Mouse (Mus musculus) neural tube, embryonic 13.5 days (tissue): Measurements from ENCODE around the gene Nrp2. TPM values are rescaled to one million over a fixed set of nuclear protein-coding genes. Genes with fewer than 3 reads are reported as not detected.
A peak's percentile ranks its signal among the peaks of the same experiment; 100 is the strongest.

Experiments used
- ATAC-seq: fragments of 200-750 bp; cut with Nextera tagmentation; 2 replicates; pipeline ENCODE4 v1.8.0; 2017; ENCODE audit warnings: low read depth, mild to moderate bottlenecking, moderate TSS enrichment, moderate library complexity
- H3K27ac ChIP-seq: fragments of 300-500 bp; sonication (generic); replicated peaks from 2 replicates; pipeline ENCODE4 v1.5.1; 2015; ENCODE audit warnings: moderate library complexity, mild to moderate bottlenecking, inconsistent platforms
- H3K27me3 ChIP-seq: fragments of 300-500 bp; sonication (generic); 2 replicates; pipeline ENCODE4 v1.6.1; 2015; ENCODE audit warnings: mild to moderate bottlenecking, inconsistent platforms
- H3K36me3 ChIP-seq: fragments of 300-500 bp; sonication (generic); 2 replicates; pipeline ENCODE4 v1.6.1; 2015; ENCODE audit warnings: mild to moderate bottlenecking, inconsistent platforms
- H3K4me1 ChIP-seq: fragments of 300-500 bp; sonication (generic); replicated peaks from 2 replicates; pipeline ENCODE4 v1.6.1; 2015; ENCODE audit warnings: inconsistent platforms
- H3K4me2 ChIP-seq: fragments of 300-500 bp; sonication (generic); 2 replicates; pipeline ENCODE4 v1.6.1; 2015; ENCODE audit warnings: inconsistent platforms, mild to moderate bottlenecking, moderate library complexity
- H3K4me3 ChIP-seq: fragments of 300-500 bp; sonication (generic); 2 replicates; pipeline ENCODE4 v1.5.1; 2015; ENCODE audit warnings: mild to moderate bottlenecking, inconsistent platforms
- H3K9ac ChIP-seq: fragments of 300-500 bp; sonication (generic); 2 replicates; pipeline ENCODE4 v1.6.1; 2015; ENCODE audit warnings: moderate library complexity, mild to moderate bottlenecking, inconsistent platforms
- H3K9me3 ChIP-seq: fragments of 300-500 bp; sonication (generic); 2 replicates; pipeline ENCODE4 v1.6.1; 2016; ENCODE audit warnings: inconsistent platforms
- WGBS: fragments of 180-500 bp; shearing (Covaris S2); methylation state at CpG from one replicate; pipeline ENCODE4 v1.1.7; 2015; 5-methylcytosine and 5-hydroxymethylcytosine counted together
- polyA plus RNA-seq: library from polyadenylated mRNA; unstranded; fragments of >200 nt; fragmentation: Nextera tagmentation; extraction: Ambion mirVana; gene quantifications from 2 replicates; pipeline ENCODE4 v1.2.1, GENCODE M21; 2015

The Nrp2 gene
- polyA plus RNA-seq, 1 experiment from 2014 or later, result 32.7 TPM

GRCm38 (mm10) chr1:62728926-62729325, 25.8 kb downstream of the Nrp2 start:
- no peak for ATAC-seq
- H3K4me2 ChIP-seq, result no peak overlapping the region
- peaks cover 42% of the 10 kb centered on the region for H3K4me1 ChIP-seq
- WGBS, result 64% methylated on average over 9 of the region's 9 CpGs
- H3K9ac ChIP-seq, result no peak overlapping the region
- no peaks in the 10 kb centered on the region for H3K36me3 ChIP-seq
- no peaks in the 10 kb centered on the region for H3K27me3 ChIP-seq
- no peak overlapping the region for H3K4me3 ChIP-seq
- peak overlapping the region; percentile 69 for H3K27ac ChIP-seq
- H3K9me3 ChIP-seq, result no peaks in the 10 kb centered on the region

GRCm38 (mm10) chr1:62729345-62730150, 26.5 kb downstream of the Nrp2 start:
- Histone ChIP-seq H3K4me2 (no peak overlapping the region), H3K4me1 (peaks cover 41% of the 10 kb centered on the region), H3K9me3 (no peaks in the 10 kb centered on the region), H3K27ac (peak overlapping the region; percentile 69), H3K9ac (no peak overlapping the region), H3K27me3 (no peaks in the 10 kb centered on the region), H3K4me3 (no peak overlapping the region), H3K36me3 (no peaks in the 10 kb centered on the region)
- ATAC-seq, result no peak
- WGBS, result 47% methylated on average over 13 of the region's 13 CpGs

- Histone ChIP-seq H3K9ac (no peak overlapping the region), H3K4me2 (no peak overlapping the region), H3K9me3 (no peaks in the 10 kb centered on the region), H3K36me3 (no peaks in the 10 kb centered on the region), H3K4me3 (no peak overlapping the region), H3K27ac (no peak overlapping the region), H3K27me3 (no peaks in the 10 kb centered on the region), H3K4me1 (peaks cover 35% of the 10 kb centered on the region)
- 82% methylated on average over 6 of the region's 6 CpGs for WGBS
- no peak for ATAC-seq
These were observed 29.0 kb downstream of the Nrp2 start for GRCm38 (mm10) chr1:62732036-62732435.

- H3K4me3 ChIP-seq, result no peak overlapping the region
- no peak overlapping the region for H3K27ac ChIP-seq
- H3K36me3 ChIP-seq, result peaks cover 10% of the 10 kb centered on the region
- no peaks in the 10 kb centered on the region for H3K9me3 ChIP-seq
- ATAC-seq, result no peak
- no peaks in the 10 kb centered on the region for H3K27me3 ChIP-seq
- WGBS, result 76% methylated on average over 5 of the region's 5 CpGs
- no peak overlapping the region for H3K9ac ChIP-seq
- H3K4me1 ChIP-seq, result peaks cover 28% of the 10 kb centered on the region
- no peak overlapping the region for H3K4me2 ChIP-seq
These were observed 31.4 kb downstream of the Nrp2 start for GRCm38 (mm10) chr1:62734420-62734931.

- Histone ChIP-seq H3K4me1 (peaks cover 23% of the 10 kb centered on the region), H3K4me3 (no peak overlapping the region), H3K27me3 (no peaks in the 10 kb centered on the region), H3K27ac (no peak overlapping the region), H3K36me3 (peaks cover 15% of the 10 kb centered on the region), H3K4me2 (no peak overlapping the region), H3K9me3 (no peaks in the 10 kb centered on the region), H3K9ac (no peak overlapping the region)
- ATAC-seq, result no peak
- 72% methylated on average over 4 of the region's 4 CpGs for WGBS
These were observed 31.9 kb downstream of the Nrp2 start for GRCm38 (mm10) chr1:62734980-62735379.

GRCm38 (mm10) chr1:62735835-62736234, 32.8 kb downstream of the Nrp2 start:
- H3K36me3 ChIP-seq, result peaks cover 15% of the 10 kb centered on the region
- H3K4me2 ChIP-seq, result no peak overlapping the region
- 81% methylated on average over 4 of the region's 4 CpGs for WGBS
- H3K9ac ChIP-seq, result no peak overlapping the region
- no peak for ATAC-seq
- no peak overlapping the region for H3K27ac ChIP-seq
- H3K9me3 ChIP-seq, result no peaks in the 10 kb centered on the region
- H3K4me1 ChIP-seq, result peaks cover 23% of the 10 kb centered on the region; the same call in 1 of the 2 replicates
- no peak overlapping the region for H3K4me3 ChIP-seq
- H3K27me3 ChIP-seq, result no peaks in the 10 kb centered on the region

- no peak for ATAC-seq
- H3K9ac ChIP-seq, result no peak overlapping the region
- no peaks in the 10 kb centered on the region for H3K9me3 ChIP-seq
- no peaks in the 10 kb centered on the region for H3K27me3 ChIP-seq
- WGBS, result 56% methylated on average over 8 of the region's 8 CpGs
- H3K4me1 ChIP-seq, result peaks cover 23% of the 10 kb centered on the region; the same call in 1 of the 2 replicates
- peaks cover 15% of the 10 kb centered on the region for H3K36me3 ChIP-seq
- H3K27ac ChIP-seq, result no peak overlapping the region
- no peak overlapping the region for H3K4me3 ChIP-seq
- H3K4me2 ChIP-seq, result no peak overlapping the region
These were observed 33.4 kb downstream of the Nrp2 start for GRCm38 (mm10) chr1:62736455-62737012.

- Histone ChIP-seq H3K4me3 (no peak overlapping the region), H3K4me1 (peaks cover 36% of the 10 kb centered on the region), H3K9ac (no peak overlapping the region), H3K27me3 (no peaks in the 10 kb centered on the region), H3K9me3 (no peaks in the 10 kb centered on the region), H3K4me2 (no peak overlapping the region), H3K36me3 (peaks cover 15% of the 10 kb centered on the region), H3K27ac (no peak overlapping the region)
- no peak for ATAC-seq
- WGBS, result 74% methylated on average over 11 of the region's 11 CpGs
These were observed 35.1 kb downstream of the Nrp2 start for GRCm38 (mm10) chr1:62738165-62738564.

- Histone ChIP-seq H3K9me3 (no peaks in the 10 kb centered on the region), H3K27me3 (0 out of 2 replicates have a peak, but pooled peaks cover 4% of the 10 kb centered on the region), H3K4me1 (peaks cover 32% of the 10 kb centered on the region), H3K4me2 (no peak overlapping the region), H3K4me3 (no peak overlapping the region), H3K9ac (no peak overlapping the region), H3K36me3 (peaks cover 48% of the 10 kb centered on the region), H3K27ac (peak overlapping the region; percentile 46; the same call in 1 of the 2 replicates)
- 7% methylated on average over 3 of the region's 3 CpGs for WGBS
- ATAC-seq, result no peak
These were observed 39.0 kb downstream of the Nrp2 start for GRCm38 (mm10) chr1:62742092-62742491.

GRCm38 (mm10) chr1:62743064-62743694, 40.1 kb downstream of the Nrp2 start:
- peaks cover 55% of the 10 kb centered on the region for H3K36me3 ChIP-seq
- WGBS, result 13% methylated on average over 8 of the region's 8 CpGs
- H3K4me2 ChIP-seq, result no peak overlapping the region
- H3K4me1 ChIP-seq, result peaks cover 21% of the 10 kb centered on the region
- H3K27me3 ChIP-seq, result peaks cover 12% of the 10 kb centered on the region
- ATAC-seq, result peak; percentile 69; the same call in 1 of the 2 replicates
- no peak overlapping the region for H3K9ac ChIP-seq
- no peak overlapping the region for H3K4me3 ChIP-seq
- no peaks in the 10 kb centered on the region for H3K9me3 ChIP-seq
- 0 out of 2 replicates have a peak overlapping the region, but pooled peaks have one; percentile 46 for H3K27ac ChIP-seq

- peaks cover 38% of the 10 kb centered on the region for H3K4me1 ChIP-seq
- WGBS, result 88% methylated on average over 8 of the region's 8 CpGs
- peaks cover 28% of the 10 kb centered on the region for H3K27me3 ChIP-seq
- no peak overlapping the region for H3K4me2 ChIP-seq
- no peak overlapping the region for H3K4me3 ChIP-seq
- H3K9me3 ChIP-seq, result no peaks in the 10 kb centered on the region
- H3K36me3 ChIP-seq, result peaks cover 55% of the 10 kb centered on the region
- no peak overlapping the region for H3K27ac ChIP-seq
- ATAC-seq, result no peak
- no peak overlapping the region for H3K9ac ChIP-seq
These were observed 42.8 kb downstream of the Nrp2 start for GRCm38 (mm10) chr1:62745889-62746288.
